Mouse (Mus musculus) CD4-positive naive resting alpha-beta T cell, adult 57 days (primary cell): ENCODE data around the gene Fxr1. TPM values are rescaled to one million over a fixed set of nuclear protein-coding genes. Genes with fewer than 3 reads are reported as not detected.

Experiments used
- total RNA-seq: library from RNA; stranded (reverse); gene quantifications from one replicate; pipeline ENCODE4 v1.2.4, GENCODE M21; 2023

Fxr1 gene
- total RNA-seq = 112 TPM

DNA sequence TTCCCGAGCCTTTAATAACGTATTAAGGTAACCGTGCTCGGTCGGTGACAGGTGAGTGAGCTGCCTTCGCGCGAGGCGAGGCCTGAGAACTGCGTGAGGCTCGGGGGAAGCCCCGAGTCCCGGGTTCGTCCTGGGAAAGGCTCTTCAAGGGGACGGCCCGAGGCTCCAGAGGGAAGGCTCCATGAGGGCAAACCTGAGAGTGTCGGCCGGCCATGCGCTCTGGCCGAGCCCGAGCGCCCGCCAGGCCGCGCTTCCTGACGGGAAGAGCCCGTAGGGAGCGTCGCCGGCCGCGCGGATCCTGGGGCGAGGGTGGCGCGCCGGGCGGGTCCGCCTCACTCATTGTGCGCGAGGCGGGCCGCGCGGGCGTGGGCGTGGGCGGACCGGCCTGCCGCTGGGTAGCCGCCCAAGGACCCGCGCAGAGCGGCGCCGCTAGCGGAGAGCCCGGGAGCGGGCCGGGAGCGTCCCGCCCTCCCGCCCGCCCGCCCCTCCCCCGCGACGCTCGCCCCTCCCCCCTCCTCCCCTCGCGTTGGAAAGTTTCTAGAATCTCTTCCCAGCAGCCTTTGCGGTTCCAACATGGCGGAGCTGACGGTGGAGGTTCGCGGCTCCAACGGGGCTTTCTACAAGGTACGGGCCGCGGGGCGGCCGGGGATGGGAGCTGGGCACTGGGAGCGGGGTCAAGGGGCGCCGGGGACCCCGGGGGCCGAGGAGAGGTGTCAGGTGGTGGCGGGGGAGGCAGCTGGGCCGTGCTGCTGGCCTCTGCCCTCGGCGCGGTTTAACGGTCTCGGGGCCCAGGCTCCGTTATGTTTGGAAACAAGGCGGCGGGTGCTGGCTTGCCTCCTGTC lies at the start of gene Fxr1:
Gene Fxr1 (plus strand): TSS at position 404 of the 842 bp plus-strand sequence.

DNA sequence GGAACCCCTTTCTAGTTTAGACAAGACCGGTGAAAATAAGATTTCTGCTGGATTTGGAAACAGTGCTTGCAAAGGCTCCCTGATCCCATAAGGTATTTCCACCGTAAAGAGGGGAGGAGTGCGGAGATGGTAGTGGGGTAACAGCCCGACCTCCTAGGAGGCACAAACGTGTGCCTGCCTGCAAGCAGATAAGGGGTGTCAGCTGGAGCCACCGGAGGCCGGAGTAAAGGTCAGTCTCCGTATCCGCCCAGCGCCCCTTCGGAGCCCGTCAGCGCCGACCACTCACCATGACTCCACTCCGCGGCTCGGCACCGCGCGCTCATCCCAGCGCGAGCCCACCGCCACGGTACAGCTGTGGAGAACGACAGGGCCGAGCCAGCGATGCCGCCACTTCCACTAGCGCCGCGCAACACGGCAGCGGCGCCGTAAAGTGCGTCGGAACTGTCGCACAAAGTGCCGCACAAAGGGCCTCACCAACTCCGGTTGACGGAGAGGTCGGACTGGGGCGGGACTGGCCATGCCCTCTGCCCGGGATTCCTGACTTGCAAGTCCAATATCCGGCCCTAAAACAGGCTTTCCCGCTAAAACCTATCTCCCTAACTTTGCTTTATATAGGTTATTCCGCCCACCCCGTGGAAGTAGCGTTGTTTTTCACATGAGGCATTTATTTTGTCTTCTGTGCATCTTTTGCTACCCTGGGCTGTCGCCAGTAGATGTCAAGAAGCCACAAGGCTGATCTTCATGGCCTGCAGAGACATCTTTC lies 61.3 kb downstream of the Fxr1 start, which contains the start of gene Dnajc19:
Gene Dnajc19 (minus strand): TSS at position 422 of the 763 bp plus-strand sequence.

Other genes starting within 250 kb of the Fxr1 start
- gene Ttc14, start 220.1 kb upstream of the Fxr1 start, total RNA-seq = 112 TPM
- 0.38 TPM for gene Ccdc39, start 175.6 kb upstream of the Fxr1 start, total RNA-seq
- 25.2 TPM for gene Dnajc19, start 61.4 kb downstream of the Fxr1 start, total RNA-seq